Mouse (Mus musculus): ENCODE measurements around the gene Ddx42. TPM values are rescaled to one million over a fixed set of nuclear protein-coding genes. Genes with fewer than 3 reads are reported as not detected.

Gene Ddx42
- polyA plus RNA-seq, 2 experiments: 50.4 to 63.9 TPM

DNA sequence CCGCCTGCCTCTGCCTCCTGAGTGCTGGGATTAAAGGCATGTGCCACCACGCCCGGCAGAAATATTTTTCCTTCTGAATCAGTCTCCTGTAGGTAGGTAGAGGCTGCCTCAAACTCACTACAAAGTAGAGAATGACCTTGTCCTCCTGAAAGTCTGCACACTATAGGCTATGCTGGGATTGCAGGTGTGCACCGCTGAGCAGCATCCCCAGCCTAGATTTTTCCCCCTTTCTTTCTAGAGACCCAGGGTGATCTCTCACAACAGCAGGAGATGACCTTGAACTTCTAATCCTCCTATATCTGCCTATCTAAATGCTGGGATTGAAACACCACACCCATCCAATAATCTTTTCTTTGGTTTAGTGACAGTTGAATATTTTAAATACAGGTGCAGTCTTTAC, 29.4 kb upstream of the Ddx42 start:
- no peak overlapping the region for H3K27ac ChIP-seq (replicated peaks; ENCODE audit: low read depth, low read length)
- H3K9me3 ChIP-seq (ENCODE audit: control insufficient read depth, low read length): no peaks in the 10 kb centered on the region
- 92% methylated on average over 4 of the region's 4 CpGs for WGBS
- no peak overlapping the region for H3K4me2 ChIP-seq (replicated peaks; ENCODE audit: low read depth, low read length, severe bottlenecking)
- no peak for TF ChIP-seq POLR2A (IDR thresholded peaks at IDR 0.05; ENCODE audit: borderline replicate concordance, extremely low read depth, insufficient read depth, insufficient read length)
- no peak overlapping the region for H3K9ac ChIP-seq (ENCODE audit: low read depth, low read length, severe bottlenecking)
- DNase-seq (ENCODE audit: low spot score) (no peak), ATAC-seq (ENCODE audit: low FRiP score, low read depth) (no peak)
- no peaks in the 10 kb centered on the region for H3K4me1 ChIP-seq (ENCODE audit: control insufficient read depth, insufficient read depth, low read length)
- no peaks in the 10 kb centered on the region for H3K27me3 ChIP-seq (ENCODE audit: control insufficient read depth, insufficient read depth, low read length)
- H3K4me3 ChIP-seq (replicated peaks; ENCODE audit: low read length): no peak overlapping the region
- peaks cover 19% of the 10 kb centered on the region for H3K36me3 ChIP-seq (ENCODE audit: control insufficient read depth, insufficient read depth, low read length)

DNA sequence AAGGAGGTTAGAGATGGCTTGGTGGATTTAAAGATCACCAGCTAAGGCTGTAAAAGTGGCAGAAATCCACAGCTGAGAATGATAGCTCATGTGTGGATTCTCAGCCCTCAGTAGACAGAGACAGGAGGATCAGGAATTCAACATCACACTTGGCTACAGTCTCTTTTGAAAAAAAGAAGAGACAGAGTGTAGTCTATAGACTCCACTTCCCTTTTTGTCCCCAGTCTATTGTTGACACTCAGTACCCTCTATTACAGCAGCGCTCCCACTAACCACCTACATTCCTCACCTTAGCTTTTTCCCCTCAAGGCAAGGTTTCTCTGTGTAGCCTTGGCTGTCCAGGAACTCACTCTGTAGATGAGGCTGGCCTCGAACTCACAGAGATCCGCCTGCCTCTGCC, 25.0 kb upstream of the Ddx42 start:
- ATAC-seq (ENCODE audit: low FRiP score, low read depth) (no peak), DNase-seq (ENCODE audit: low spot score) (no peak)
- Histone ChIP-seq H3K27ac (replicated peaks; ENCODE audit: low read depth, low read length) (no peak overlapping the region), H3K27me3 (ENCODE audit: control insufficient read depth, insufficient read depth, low read length) (no peaks in the 10 kb centered on the region), H3K4me1 (ENCODE audit: control insufficient read depth, insufficient read depth, low read length) (no peaks in the 10 kb centered on the region), H3K4me2 (replicated peaks; ENCODE audit: low read depth, low read length, severe bottlenecking) (no peak overlapping the region), H3K4me3 (replicated peaks; ENCODE audit: low read length) (no peak overlapping the region), H3K9me3 (ENCODE audit: control insufficient read depth, low read length) (no peaks in the 10 kb centered on the region), H3K9ac (ENCODE audit: low read depth, low read length, severe bottlenecking) (no peak overlapping the region), H3K36me3 (ENCODE audit: control insufficient read depth, insufficient read depth, low read length) (peaks cover 4% of the 10 kb centered on the region; the same call in 1 of the 2 replicates)
- 94% methylated on average over 3 of the region's 3 CpGs for WGBS
- TF ChIP-seq POLR2A (IDR thresholded peaks at IDR 0.05; ENCODE audit: borderline replicate concordance, extremely low read depth, insufficient read depth, insufficient read length): no peak

DNA sequence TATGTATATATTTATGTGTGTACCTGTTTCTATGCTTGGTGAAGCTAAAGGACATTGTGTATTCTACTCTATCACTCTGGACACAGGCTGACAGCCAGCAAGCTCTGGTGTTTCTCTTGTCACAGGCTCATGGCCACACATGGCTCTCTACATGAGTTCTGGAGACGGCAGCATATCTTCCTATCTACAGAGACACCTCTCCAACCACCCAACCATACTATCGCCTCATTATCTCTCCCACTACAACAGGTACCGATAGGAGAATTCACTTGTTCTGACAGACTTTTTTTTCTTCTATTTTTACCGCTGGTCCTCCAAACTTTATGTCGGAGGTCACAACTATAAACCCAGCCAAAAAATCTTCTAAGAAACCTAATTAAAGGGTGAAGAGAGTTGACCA, 24.5 kb upstream of the Ddx42 start:
- Histone ChIP-seq H3K9me3 (ENCODE audit: control insufficient read depth, low read length) (no peaks in the 10 kb centered on the region), H3K4me1 (ENCODE audit: control insufficient read depth, insufficient read depth, low read length) (no peaks in the 10 kb centered on the region), H3K4me2 (replicated peaks; ENCODE audit: low read depth, low read length, severe bottlenecking) (peak overlapping the region; percentile 51; the same call in 1 of the 2 replicates), H3K27me3 (ENCODE audit: control insufficient read depth, insufficient read depth, low read length) (no peaks in the 10 kb centered on the region), H3K27ac (replicated peaks; ENCODE audit: low read depth, low read length) (no peak overlapping the region), H3K4me3 (replicated peaks; ENCODE audit: low read length) (peak overlapping the region; percentile 51), H3K9ac (ENCODE audit: low read depth, low read length, severe bottlenecking) (no peak overlapping the region), H3K36me3 (ENCODE audit: control insufficient read depth, insufficient read depth, low read length) (peaks cover 9% of the 10 kb centered on the region)
- no peak for TF ChIP-seq POLR2A (IDR thresholded peaks at IDR 0.05; ENCODE audit: borderline replicate concordance, extremely low read depth, insufficient read depth, insufficient read length)
- WGBS: 81% methylated on average over 5 of the region's 5 CpGs
- DNase-seq (ENCODE audit: low spot score): no peak
- ATAC-seq (ENCODE audit: low FRiP score, low read depth): no peak

DNA sequence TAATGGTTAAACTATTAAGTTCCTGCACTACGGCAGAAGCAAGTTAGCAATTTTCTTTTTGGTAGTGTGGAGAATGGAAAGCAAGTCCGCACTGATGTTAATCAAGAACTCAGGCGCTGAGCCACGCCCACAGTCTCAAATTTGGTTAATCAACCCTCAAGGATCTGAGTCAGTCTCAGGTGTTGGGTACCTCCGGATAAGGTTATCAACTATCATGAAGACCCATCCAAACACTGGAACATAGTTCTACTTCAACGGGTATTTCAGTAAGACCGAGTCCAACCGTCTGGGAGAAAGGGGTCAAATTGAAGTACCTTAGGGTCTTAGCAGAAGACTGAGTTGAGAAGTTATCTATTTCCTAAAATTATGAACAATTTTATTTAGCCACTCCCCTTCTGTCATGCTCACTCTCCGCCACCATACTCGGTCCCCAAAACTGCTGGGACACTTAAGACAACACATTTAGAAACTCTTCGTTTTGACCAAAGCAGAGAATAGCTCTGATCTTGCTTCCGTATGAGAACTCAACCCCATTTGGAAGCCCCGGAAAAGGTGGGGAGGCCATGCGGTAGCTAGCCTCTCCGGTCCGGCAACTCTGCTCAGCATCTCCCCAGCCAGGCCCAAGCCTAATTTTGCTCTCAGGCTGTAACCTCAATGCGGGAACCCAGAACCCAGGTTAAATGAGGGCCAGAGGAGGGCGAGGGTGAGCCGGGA, 23.9 kb upstream of the Ddx42 start:
- peak overlapping the region; percentile 51 for H3K4me3 ChIP-seq (replicated peaks; ENCODE audit: low read length)
- WGBS: 10% methylated on average over 19 of the region's 19 CpGs

DNA sequence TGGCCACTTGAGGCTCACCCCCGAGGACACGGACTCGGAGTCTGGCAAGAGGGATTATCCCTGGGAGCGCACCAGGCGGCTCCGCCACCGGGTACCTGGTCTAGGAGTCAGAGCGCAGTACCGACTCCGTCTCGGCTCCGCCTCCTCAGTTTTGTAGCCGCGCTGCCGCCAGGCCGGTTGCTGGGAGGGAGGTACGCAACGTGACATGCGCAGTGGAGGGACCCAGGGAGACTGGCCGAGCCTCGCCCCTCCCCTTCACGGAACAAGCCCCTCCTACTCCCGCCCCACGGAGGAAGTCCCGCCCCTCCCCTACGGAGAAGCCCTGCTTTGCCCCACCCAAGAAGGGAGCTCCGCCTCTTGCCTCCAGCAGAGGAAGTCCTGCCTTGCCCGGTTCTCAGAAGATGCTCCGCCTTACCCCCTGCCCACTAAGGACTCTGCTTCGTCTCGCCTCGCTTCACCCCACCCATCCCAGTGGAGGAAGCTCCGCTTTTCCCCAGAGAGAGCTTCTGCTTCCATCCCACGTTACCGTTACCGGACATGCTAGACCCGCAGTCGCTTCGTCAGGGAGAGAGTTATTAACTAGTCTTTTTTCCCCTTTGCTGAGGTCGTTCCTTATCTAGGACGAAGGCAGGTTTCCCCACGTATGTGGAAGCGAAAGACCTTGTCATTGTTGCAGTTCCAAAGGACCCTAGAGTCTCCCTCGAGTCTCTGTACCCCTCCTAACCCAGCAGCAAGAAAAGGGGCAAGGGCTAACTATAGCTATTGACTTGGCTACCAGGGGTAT, 23.2 kb upstream of the Ddx42 start:
- Histone ChIP-seq H3K27ac (replicated peaks; ENCODE audit: low read depth, low read length) (peak overlapping the region; percentile 73), H3K9ac (ENCODE audit: low read depth, low read length, severe bottlenecking) (peak overlapping the region; percentile 56), H3K27me3 (ENCODE audit: control insufficient read depth, insufficient read depth, low read length) (no peaks in the 10 kb centered on the region), H3K36me3 (ENCODE audit: control insufficient read depth, insufficient read depth, low read length) (peaks cover 22% of the 10 kb centered on the region), H3K4me2 (replicated peaks; ENCODE audit: low read depth, low read length, severe bottlenecking) (peak overlapping the region; percentile 65), H3K9me3 (ENCODE audit: control insufficient read depth, low read length) (no peaks in the 10 kb centered on the region), H3K4me3 (replicated peaks; ENCODE audit: low read length) (peak overlapping the region; percentile 51), H3K4me1 (ENCODE audit: control insufficient read depth, insufficient read depth, low read length) (no peaks in the 10 kb centered on the region)
- peak; percentile 95 for ATAC-seq (ENCODE audit: low FRiP score, low read depth)
- TF ChIP-seq POLR2A (IDR thresholded peaks at IDR 0.05; ENCODE audit: borderline replicate concordance, extremely low read depth, insufficient read depth, insufficient read length): peak; percentile 66; the same call in 1 of the 2 replicates
- WGBS: 0% methylated on average over 39 of the region's 44 CpGs
- peak; percentile 95 for DNase-seq (ENCODE audit: low spot score)

More for the DNA sequence above, 23.9 kb upstream of the Ddx42 start:
- H3K27me3 ChIP-seq (ENCODE audit: control insufficient read depth, insufficient read depth, low read length): no peaks in the 10 kb centered on the region
- H3K27ac ChIP-seq (replicated peaks; ENCODE audit: low read depth, low read length): peak overlapping the region; percentile 68
- TF ChIP-seq POLR2A (IDR thresholded peaks at IDR 0.05; ENCODE audit: borderline replicate concordance, extremely low read depth, insufficient read depth, insufficient read length): no peak
- peak overlapping the region; percentile 51 for H3K4me2 ChIP-seq (replicated peaks; ENCODE audit: low read depth, low read length, severe bottlenecking)
- H3K36me3 ChIP-seq (ENCODE audit: control insufficient read depth, insufficient read depth, low read length): peaks cover 15% of the 10 kb centered on the region
- peak overlapping the region; percentile 56 for H3K9ac ChIP-seq (ENCODE audit: low read depth, low read length, severe bottlenecking)
- no peaks in the 10 kb centered on the region for H3K9me3 ChIP-seq (ENCODE audit: control insufficient read depth, low read length)
- DNase-seq (ENCODE audit: low spot score): no peak
- peak; percentile 48 for ATAC-seq (ENCODE audit: low FRiP score, low read depth)
- no peaks in the 10 kb centered on the region for H3K4me1 ChIP-seq (ENCODE audit: control insufficient read depth, insufficient read depth, low read length)
